Mouse (Mus musculus) heart, embryonic 11.5 days (tissue): Measurements from ENCODE around the gene Cecr2. TPM values are rescaled to one million over a fixed set of nuclear protein-coding genes. Genes with fewer than 3 reads are reported as not detected.
"Not testable (repeated sequence)": the region's sequence is repeated elsewhere in the genome, so short reads cannot be mapped to it uniquely, and the experiment has no call there.

Experiments
- ATAC-seq: fragments of 200-750 bp; cut with Nextera tagmentation; replicated peaks from 2 replicates; pipeline ENCODE4 v1.8.0; 2017; ENCODE audit warnings: moderate library complexity; ENCODE audit not compliant: insufficient number of reproducible peaks, low FRiP score, low TSS enrichment
- H3K27ac ChIP-seq: fragments of 300-500 bp; sonication (generic); 2 replicates; pipeline ENCODE4 v1.5.1; 2014; ENCODE audit warnings: mild to moderate bottlenecking, low read depth, low read length
- H3K27me3 ChIP-seq: fragments of 300-500 bp; sonication (generic); 2 replicates; pipeline ENCODE4 v1.6.1; 2014; ENCODE audit warnings: mild to moderate bottlenecking, low read length, mixed read lengths; ENCODE audit not compliant: control insufficient read depth, insufficient read depth
- H3K36me3 ChIP-seq: fragments of 300-500 bp; sonication (generic); 2 replicates; pipeline ENCODE4 v1.6.1; 2014; ENCODE audit warnings: mild to moderate bottlenecking, low read length, moderate library complexity, mixed read lengths; ENCODE audit not compliant: control insufficient read depth, insufficient read depth
- H3K4me1 ChIP-seq: fragments of 300-500 bp; sonication (generic); 2 replicates; pipeline ENCODE4 v1.6.1; 2014; ENCODE audit warnings: low read length; ENCODE audit not compliant: control insufficient read depth, insufficient read depth
- H3K4me2 ChIP-seq: fragments of 300-500 bp; sonication (generic); 2 replicates; pipeline ENCODE4 v1.6.1; 2014; ENCODE audit warnings: mild to moderate bottlenecking, moderate library complexity
- H3K4me3 ChIP-seq: fragments of 300-500 bp; sonication (generic); 2 replicates; pipeline ENCODE4 v1.5.1; 2014; ENCODE audit warnings: low read depth, low read length
- H3K9ac ChIP-seq: fragments of 300-500 bp; sonication (generic); 2 replicates; pipeline ENCODE4 v1.6.1; 2014; ENCODE audit warnings: mild to moderate bottlenecking, low read depth, low read length, moderate library complexity
- H3K9me3 ChIP-seq: fragments of 300-500 bp; sonication (generic); replicated peaks from 2 replicates; pipeline ENCODE4 v1.6.1; 2016; ENCODE audit warnings: low read length; ENCODE audit not compliant: control insufficient read depth
- WGBS: fragments of 180-500 bp; shearing (Covaris S2); extraction: QIAGEN DNeasy Blood & Tissue Kit; methylation state at CpG from one replicate; pipeline ENCODE4 v1.1.7; 2014; ENCODE audit not compliant: insufficient replicate concordance; 5-methylcytosine and 5-hydroxymethylcytosine counted together
- polyA plus RNA-seq: library from polyadenylated mRNA; unstranded; fragments of >200 nt; fragmentation: Nextera tagmentation; extraction: Ambion mirVana; gene quantifications from 2 replicates; pipeline ENCODE4 v1.2.1, GENCODE M21; 2014

The Cecr2 gene
- polyA plus RNA-seq, 1 experiment from 2014 or later = 4.2 TPM

GRCm38 (mm10) chr6:120639547-120639946 is 26.6 kb upstream of the Cecr2 start:
- Histone ChIP-seq H3K4me1 (no peaks in the 10 kb centered on the region), H3K27ac (no peak overlapping the region), H3K9ac (no peak overlapping the region), H3K36me3 (no peaks in the 10 kb centered on the region), H3K4me3 (no peak overlapping the region), H3K27me3 (no peaks in the 10 kb centered on the region), H3K4me2 (no peak overlapping the region), H3K9me3 (no peaks in the 10 kb centered on the region)
- WGBS = 36% methylated on average over 4 of the region's 4 CpGs
- ATAC-seq = no peak

- no peak overlapping the region for H3K4me3 ChIP-seq
- H3K4me2 ChIP-seq = no peak overlapping the region
- no peak overlapping the region for H3K9ac ChIP-seq
- H3K9me3 ChIP-seq = no peaks in the 10 kb centered on the region
- ATAC-seq = no peak
- no peaks in the 10 kb centered on the region for H3K27me3 ChIP-seq
- H3K36me3 ChIP-seq = no peaks in the 10 kb centered on the region
- 86% methylated on average over 11 of the region's 11 CpGs for WGBS
- H3K27ac ChIP-seq = no peak overlapping the region
- no peaks in the 10 kb centered on the region for H3K4me1 ChIP-seq
Observed at GRCm38 (mm10) chr6:120641866-120642378, 24.2 kb upstream of the Cecr2 start.

- H3K27ac ChIP-seq = no peak overlapping the region
Observed at GRCm38 (mm10) chr6:120643776-120644175, 22.4 kb upstream of the Cecr2 start.

GRCm38 (mm10) chr6:120644346-120645299 is 21.5 kb upstream of the Cecr2 start:
- Histone ChIP-seq H3K4me1 (peaks cover 3% of the 10 kb centered on the region; the same call in 1 of the 2 replicates), H3K36me3 (no peaks in the 10 kb centered on the region), H3K9me3 (no peaks in the 10 kb centered on the region), H3K4me3 (no peak overlapping the region), H3K27ac (no peak overlapping the region), H3K27me3 (no peaks in the 10 kb centered on the region), H3K9ac (no peak overlapping the region), H3K4me2 (no peak overlapping the region)
- 59% methylated on average over 23 of the region's 23 CpGs for WGBS
- ATAC-seq = no peak

More at GRCm38 (mm10) chr6:120643776-120644175, 22.4 kb upstream of the Cecr2 start:
- no peak overlapping the region for H3K4me3 ChIP-seq
- peaks cover 3% of the 10 kb centered on the region; the same call in 1 of the 2 replicates for H3K4me1 ChIP-seq
- ATAC-seq = no peak
- H3K4me2 ChIP-seq = no peak overlapping the region
- H3K9me3 ChIP-seq = no peaks in the 10 kb centered on the region
- no peak overlapping the region for H3K9ac ChIP-seq
- no peaks in the 10 kb centered on the region for H3K27me3 ChIP-seq
- H3K36me3 ChIP-seq = no peaks in the 10 kb centered on the region
- WGBS = 61% methylated on average over 7 of the region's 7 CpGs

- H3K4me2 ChIP-seq = not testable (repeated sequence)
- 83% methylated on average over 3 of the region's 4 CpGs for WGBS
Observed at GRCm38 (mm10) chr6:120647246-120648028, 18.7 kb upstream of the Cecr2 start.

GRCm38 (mm10) chr6:120648205-120648604 is 18.0 kb upstream of the Cecr2 start:
- H3K4me3 ChIP-seq = no peak overlapping the region
- WGBS = 31% methylated on average over 5 of the region's 5 CpGs
- H3K4me2 ChIP-seq = no peak overlapping the region
- peaks cover 3% of the 10 kb centered on the region; the same call in 1 of the 2 replicates for H3K4me1 ChIP-seq
- H3K36me3 ChIP-seq = no peaks in the 10 kb centered on the region
- no peak overlapping the region for H3K27ac ChIP-seq
- no peak for ATAC-seq
- no peaks in the 10 kb centered on the region for H3K27me3 ChIP-seq
- H3K9ac ChIP-seq = no peak overlapping the region
- no peaks in the 10 kb centered on the region for H3K9me3 ChIP-seq

More at GRCm38 (mm10) chr6:120647246-120648028, 18.7 kb upstream of the Cecr2 start:
- H3K4me3 ChIP-seq, ATAC-seq, H3K27ac ChIP-seq, H3K27me3 ChIP-seq, H3K9ac ChIP-seq, H3K36me3 ChIP-seq, H3K9me3 ChIP-seq, H3K4me1 ChIP-seq: not testable (repeated sequence)

GRCm38 (mm10) chr6:120652666-120653065 is 13.5 kb upstream of the Cecr2 start:
- Histone ChIP-seq H3K27ac (no peak overlapping the region), H3K36me3 (no peaks in the 10 kb centered on the region)
- WGBS = 40% methylated on average over 7 of the region's 7 CpGs

GRCm38 (mm10) chr6:120655702-120656101 is 10.5 kb upstream of the Cecr2 start:
- no peak overlapping the region for H3K9ac ChIP-seq
- H3K4me2 ChIP-seq = no peak overlapping the region
- H3K4me1 ChIP-seq = no peaks in the 10 kb centered on the region
- no peak for ATAC-seq
- no peaks in the 10 kb centered on the region for H3K9me3 ChIP-seq
- WGBS = 80% methylated on average over 3 of the region's 3 CpGs
- no peaks in the 10 kb centered on the region for H3K27me3 ChIP-seq
- H3K27ac ChIP-seq = no peak overlapping the region
- H3K36me3 ChIP-seq = no peaks in the 10 kb centered on the region
- no peak overlapping the region for H3K4me3 ChIP-seq

More at GRCm38 (mm10) chr6:120652666-120653065, 13.5 kb upstream of the Cecr2 start:
- Histone ChIP-seq H3K4me1 (peaks cover 3% of the 10 kb centered on the region; the same call in 1 of the 2 replicates), H3K27me3 (no peaks in the 10 kb centered on the region), H3K9me3 (no peaks in the 10 kb centered on the region), H3K4me2 (no peak overlapping the region), H3K4me3 (no peak overlapping the region), H3K9ac (no peak overlapping the region)
- no peak for ATAC-seq
